Mouse (Mus musculus): ENCODE measurements around the gene Ikbke. TPM values are rescaled to one million over a fixed set of nuclear protein-coding genes. Genes with fewer than 3 reads are reported as not detected.

The Ikbke gene
- polyA plus RNA-seq, 1 experiment from 2014 or later = 0.67 TPM

GRCm38 (mm10) chr1:131204461-131204860, 74.9 kb downstream of the Ikbke start:
- WGBS = 84% methylated on average over 8 of the region's 8 CpGs
- Histone ChIP-seq H3K36me3 (no peaks in the 10 kb centered on the region), H3K27me3 (no peaks in the 10 kb centered on the region), H3K9ac (replicated peaks) (no peak overlapping the region), H3K4me3 (no peak overlapping the region), H3K27ac (replicated peaks) (no peak overlapping the region), H3K9me3 (no peaks in the 10 kb centered on the region), H3K4me2 (replicated peaks) (no peak overlapping the region), H3K4me1 (no peaks in the 10 kb centered on the region)
- ATAC-seq (replicated peaks) = no peak

Other genes with a start within 250 kb of the Ikbke start
- 23.8 and 26.9 TPM in 2 replicates for gene Mapkapk2, start 181.8 kb downstream of the Ikbke start, polyA plus RNA-seq (2015; fragmentation: Nextera tagmentation; extraction: Ambion mirVana)
- 17.9 and 20.8 TPM in 2 replicates for gene Dyrk3, start 141.3 kb downstream of the Ikbke start, polyA plus RNA-seq (2015; fragmentation: Nextera tagmentation; extraction: Ambion mirVana)
- 58.4 and 61.6 TPM in 2 replicates for gene Eif2d, start 126.4 kb downstream of the Ikbke start, polyA plus RNA-seq (2015; fragmentation: Nextera tagmentation; extraction: Ambion mirVana)
- 1.2 and 1.8 TPM in 2 replicates for gene Rassf5, start 34.3 kb downstream of the Ikbke start, polyA plus RNA-seq (2015; fragmentation: Nextera tagmentation; extraction: Ambion mirVana)
- gene Srgap2, start 247.7 kb upstream of the Ikbke start, polyA plus RNA-seq (2015; fragmentation: Nextera tagmentation; extraction: Ambion mirVana) = 23.3 and 24.2 TPM in 2 replicates
- 2.0 and 2.4 TPM in 2 replicates for gene Fam72a, start 248.3 kb upstream of the Ikbke start, polyA plus RNA-seq (2015; fragmentation: Nextera tagmentation; extraction: Ambion mirVana)

Measured in forebrain, embryonic 15.5 days (tissue).